Mouse (Mus musculus): ENCODE results near the gene Kif16b.
"Not testable (repeated sequence)": the region's sequence is repeated elsewhere in the genome, so short reads cannot be mapped to it uniquely, and the experiment has no call there.

Kif16b gene

DNA sequence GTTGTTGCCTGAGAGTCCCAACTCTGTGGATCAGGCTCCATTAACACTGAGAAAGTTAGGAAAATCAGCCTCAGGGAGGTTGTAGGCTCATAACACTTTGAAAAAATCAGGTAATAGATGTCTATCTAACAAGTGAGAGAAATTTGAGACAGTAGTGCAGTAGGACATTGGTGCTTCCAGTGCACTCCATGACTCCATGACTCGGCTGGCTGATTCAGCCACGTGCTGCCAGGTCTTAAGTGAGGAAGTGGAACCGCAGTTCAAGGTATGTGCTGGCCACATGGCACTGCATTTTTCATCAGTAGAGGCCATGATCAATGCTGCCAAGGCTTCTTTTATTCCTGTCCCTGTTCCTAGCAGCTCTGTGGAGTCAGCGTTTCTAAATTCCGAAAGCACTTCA is 315.5 kb downstream of the Kif16b start:
- no peak for DNase-seq

DNA sequence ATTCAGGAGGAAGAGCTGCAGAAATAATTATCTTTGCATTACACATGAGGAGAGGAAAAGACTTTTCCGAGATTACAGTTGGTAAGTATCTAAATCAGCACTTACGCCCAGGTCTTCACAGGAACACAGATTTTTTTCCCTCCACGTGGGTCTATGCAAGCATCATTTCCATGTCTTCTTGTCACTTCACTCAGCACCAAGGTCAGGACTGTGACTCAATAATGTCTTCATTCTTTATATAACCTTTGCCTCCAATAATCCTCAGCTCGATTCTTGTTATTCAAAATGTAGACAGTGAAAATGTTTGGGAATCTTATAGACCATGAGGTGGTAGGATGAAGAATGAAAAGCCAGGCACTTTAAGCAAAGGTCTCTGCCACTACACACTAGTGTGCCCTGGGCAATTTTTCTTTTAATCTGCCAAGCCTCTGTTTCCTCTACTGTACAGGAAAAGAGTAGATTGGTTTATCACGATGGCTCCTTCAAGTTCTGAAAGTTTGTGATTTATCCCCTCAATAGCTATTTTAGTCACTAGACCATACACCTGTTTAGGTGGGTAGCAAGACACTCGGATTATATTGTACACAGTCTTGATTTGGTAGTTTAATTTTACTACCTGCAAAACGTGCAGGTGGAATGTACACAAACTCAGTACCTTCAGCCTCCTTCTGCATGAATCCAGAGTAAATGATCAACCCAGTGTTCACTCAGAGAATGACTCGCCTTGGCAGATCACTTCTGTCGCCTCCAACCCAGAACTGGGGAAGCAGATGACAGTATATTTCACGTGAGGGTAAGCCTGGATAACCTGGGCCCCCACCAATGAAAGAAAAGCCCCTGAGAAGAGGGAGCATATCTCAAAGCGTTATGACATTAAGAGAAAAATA is 316.2 kb downstream of the Kif16b start:
- no peak for DNase-seq

DNA sequence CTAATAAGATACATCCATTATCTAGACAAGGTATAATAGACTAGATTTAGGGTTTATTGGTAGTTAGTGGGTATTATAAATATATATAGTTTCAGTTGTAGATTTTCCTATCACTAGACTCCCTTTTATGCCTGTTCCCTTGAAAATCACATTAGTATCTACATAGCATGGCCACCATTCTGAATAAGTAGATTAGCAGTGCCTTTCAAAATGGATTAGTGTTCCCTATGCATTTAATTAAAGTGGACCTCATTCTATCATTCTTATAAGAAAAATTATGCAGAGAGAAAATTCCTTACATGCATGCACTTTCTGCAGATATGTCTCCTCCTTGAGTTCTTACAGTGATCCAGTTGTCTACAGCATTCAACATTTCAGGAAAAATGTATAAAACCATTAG is 320.9 kb downstream of the Kif16b start:
- DNase-seq = no peak

DNA sequence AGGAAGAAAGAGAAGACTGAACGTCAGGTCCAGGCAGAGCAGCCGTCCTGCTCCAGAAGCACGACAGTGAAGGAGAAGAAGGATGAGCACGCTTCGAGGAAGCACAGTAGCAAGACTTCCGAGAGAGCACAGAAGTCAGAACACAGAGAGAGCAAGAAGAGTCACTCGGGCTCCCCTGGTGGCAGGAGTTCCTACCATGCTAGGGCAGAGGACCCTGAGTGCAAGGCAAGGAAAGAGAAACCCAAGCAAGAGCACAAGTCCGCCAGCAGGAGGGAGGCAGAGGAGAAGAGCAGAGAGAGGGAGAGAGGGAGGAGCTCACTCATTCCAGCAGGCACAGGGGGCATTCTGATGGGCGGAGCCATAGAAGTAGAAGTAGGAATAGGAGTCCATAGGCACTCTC is 323.9 kb downstream of the Kif16b start:
- not testable (repeated sequence) for DNase-seq

DNA sequence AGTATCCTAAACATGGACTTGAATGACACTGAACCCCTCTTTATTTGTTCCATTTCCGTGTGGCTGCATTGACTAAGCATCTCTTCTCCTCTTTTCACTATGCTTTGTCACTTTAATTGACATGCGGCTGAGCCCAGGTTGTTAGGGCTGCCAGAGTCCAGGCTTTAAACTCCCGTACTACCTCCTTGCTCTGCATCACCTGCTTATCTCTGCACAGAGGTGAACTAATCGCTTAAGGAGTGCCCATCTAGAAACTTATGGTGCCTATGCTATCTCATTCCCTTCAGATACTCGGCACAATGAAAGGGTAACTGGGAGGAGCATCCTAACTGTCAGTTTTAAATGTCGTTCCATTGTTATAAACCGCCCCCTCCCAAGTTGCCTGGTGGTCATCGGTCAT is 331.6 kb downstream of the Kif16b start:
- no peak for DNase-seq

All from right cerebral cortex, postnatal 25 days (tissue).